Mouse (Mus musculus): ENCODE results near the gene Tns4. TPM values are rescaled to one million over a fixed set of nuclear protein-coding genes. Genes with fewer than 3 reads are reported as not detected.

Gene Tns4
- polyA plus RNA-seq, 1 experiment from 2014 or later: 2.5 TPM

DNA sequence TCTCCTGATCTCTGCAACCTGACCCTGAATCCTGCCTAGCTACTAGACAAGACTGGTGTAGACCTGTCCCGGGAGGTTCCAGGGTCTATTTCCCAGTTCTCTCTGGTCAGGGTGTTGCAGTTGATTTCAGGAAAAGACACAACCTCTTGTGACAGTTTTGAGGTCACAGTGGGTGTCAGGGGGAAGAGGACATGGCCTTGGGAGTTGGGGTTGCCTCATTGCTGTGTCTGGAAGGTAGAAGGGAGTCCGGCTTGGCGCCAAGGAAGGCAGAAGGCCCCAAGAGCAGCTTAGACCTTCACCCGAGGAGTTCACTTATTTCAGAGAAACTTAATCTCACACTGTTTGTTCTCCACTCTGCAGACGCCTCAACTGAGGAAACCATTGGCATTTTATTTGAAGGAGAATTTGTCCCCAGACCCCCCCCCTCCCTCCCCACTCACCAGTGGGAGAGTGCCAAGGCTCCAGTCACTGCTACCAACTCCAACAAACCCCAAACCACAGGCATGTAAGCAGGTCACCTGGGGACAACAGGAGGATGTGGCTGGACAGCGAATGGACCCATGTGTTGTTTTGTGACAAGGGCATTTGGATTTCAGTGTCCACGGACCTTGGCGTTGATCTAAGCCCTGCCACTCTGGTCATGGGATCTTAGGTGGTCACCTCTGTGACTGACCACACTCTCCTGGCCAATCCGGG is 13.6 kb upstream of the Tns4 start:
- no peak overlapping the region for H3K4me2 ChIP-seq (replicated peaks; ENCODE audit: low read depth, low read length)
- H3K27me3 ChIP-seq (ENCODE audit: control insufficient read depth, insufficient read depth, low read length): no peaks in the 10 kb centered on the region
- WGBS: 82% methylated on average over 9 of the region's 9 CpGs
- H3K9me3 ChIP-seq (ENCODE audit: control insufficient read depth, low read depth, low read length): no peaks in the 10 kb centered on the region
- H3K4me3 ChIP-seq (ENCODE audit: low read depth, low read length): no peak overlapping the region
- H3K9ac ChIP-seq (replicated peaks; ENCODE audit: low read depth, low read length): no peak overlapping the region; the same call in 1 of the 2 replicates
- no peak for ATAC-seq (ENCODE audit: insufficient number of reproducible peaks, insufficient read depth, low FRiP score, low read depth)
- H3K36me3 ChIP-seq (ENCODE audit: control insufficient read depth, insufficient read depth, low read length): no peaks in the 10 kb centered on the region
- H3K27ac ChIP-seq (ENCODE audit: low read length): no peak overlapping the region
- H3K4me1 ChIP-seq (ENCODE audit: control insufficient read depth, insufficient read depth, low read length): peaks cover 17% of the 10 kb centered on the region; the same call in 1 of the 2 replicates

- Histone ChIP-seq H3K27me3 (ENCODE audit: control insufficient read depth, insufficient read depth, low read length) (no peaks in the 10 kb centered on the region), H3K27ac (ENCODE audit: low read length) (no peak overlapping the region), H3K4me3 (ENCODE audit: low read depth, low read length) (no peak overlapping the region), H3K4me2 (replicated peaks; ENCODE audit: low read depth, low read length) (no peak overlapping the region), H3K36me3 (ENCODE audit: control insufficient read depth, insufficient read depth, low read length) (no peaks in the 10 kb centered on the region), H3K9me3 (ENCODE audit: control insufficient read depth, low read depth, low read length) (no peaks in the 10 kb centered on the region), H3K9ac (replicated peaks; ENCODE audit: low read depth, low read length) (no peak overlapping the region), H3K4me1 (ENCODE audit: control insufficient read depth, insufficient read depth, low read length) (peaks cover 13% of the 10 kb centered on the region; the same call in 1 of the 2 replicates)
- WGBS: 61% methylated on average over 8 of the region's 8 CpGs
- ATAC-seq (ENCODE audit: insufficient number of reproducible peaks, insufficient read depth, low FRiP score, low read depth): no peak
These were observed 12.6 kb upstream of the Tns4 start for GRCm38 (mm10) chr11:99101693-99102092.

GRCm38 (mm10) chr11:99100215-99100614 is 11.1 kb upstream of the Tns4 start:
- no peak overlapping the region for H3K4me2 ChIP-seq (replicated peaks; ENCODE audit: low read depth, low read length)
- no peak overlapping the region for H3K9ac ChIP-seq (replicated peaks; ENCODE audit: low read depth, low read length)
- no peaks in the 10 kb centered on the region for H3K9me3 ChIP-seq (ENCODE audit: control insufficient read depth, low read depth, low read length)
- H3K27ac ChIP-seq (ENCODE audit: low read length): no peak overlapping the region
- ATAC-seq (ENCODE audit: insufficient number of reproducible peaks, insufficient read depth, low FRiP score, low read depth): no peak
- H3K4me3 ChIP-seq (ENCODE audit: low read depth, low read length): no peak overlapping the region
- no peaks in the 10 kb centered on the region for H3K36me3 ChIP-seq (ENCODE audit: control insufficient read depth, insufficient read depth, low read length)
- H3K4me1 ChIP-seq (ENCODE audit: control insufficient read depth, insufficient read depth, low read length): 0 out of 2 replicates have a peak, but pooled peaks cover 3% of the 10 kb centered on the region
- WGBS: 78% methylated on average over 5 of the region's 5 CpGs
- no peaks in the 10 kb centered on the region for H3K27me3 ChIP-seq (ENCODE audit: control insufficient read depth, insufficient read depth, low read length)

DNA sequence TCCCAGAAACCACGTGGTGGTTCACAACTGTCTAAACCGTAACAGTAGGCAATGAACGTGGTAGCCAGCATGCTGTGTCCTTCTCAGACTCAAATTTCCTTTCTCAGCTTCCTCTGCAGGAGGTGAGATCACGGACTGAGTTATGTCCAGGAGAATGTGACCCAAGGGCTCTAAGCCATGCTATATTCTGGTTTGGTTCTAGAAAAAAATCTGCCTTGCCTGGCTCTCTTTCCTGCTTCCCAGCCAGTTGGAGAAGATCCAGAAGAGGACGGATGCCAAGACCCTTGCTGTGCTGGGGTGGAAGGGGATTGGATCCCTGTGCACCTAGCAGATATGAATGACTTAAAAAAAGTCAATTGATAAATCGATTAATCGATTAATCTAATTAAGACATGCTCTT is 10.4 kb upstream of the Tns4 start:
- no peak for ATAC-seq (ENCODE audit: insufficient number of reproducible peaks, insufficient read depth, low FRiP score, low read depth)
- Histone ChIP-seq H3K27me3 (ENCODE audit: control insufficient read depth, insufficient read depth, low read length) (no peaks in the 10 kb centered on the region), H3K27ac (ENCODE audit: low read length) (no peak overlapping the region), H3K4me2 (replicated peaks; ENCODE audit: low read depth, low read length) (no peak overlapping the region), H3K4me3 (ENCODE audit: low read depth, low read length) (no peak overlapping the region), H3K36me3 (ENCODE audit: control insufficient read depth, insufficient read depth, low read length) (no peaks in the 10 kb centered on the region), H3K4me1 (ENCODE audit: control insufficient read depth, insufficient read depth, low read length) (0 out of 2 replicates have a peak, but pooled peaks cover 3% of the 10 kb centered on the region), H3K9ac (replicated peaks; ENCODE audit: low read depth, low read length) (no peak overlapping the region), H3K9me3 (ENCODE audit: control insufficient read depth, low read depth, low read length) (no peaks in the 10 kb centered on the region; the same call in 1 of the 2 replicates)
- whole genome bisulfite sequencing: 81% methylated on average over 7 of the region's 7 CpGs

GRCm38 (mm10) chr11:99098924-99099323 is 9.8 kb upstream of the Tns4 start:
- Histone ChIP-seq H3K4me3 (ENCODE audit: low read depth, low read length) (no peak overlapping the region), H3K9ac (replicated peaks; ENCODE audit: low read depth, low read length) (no peak overlapping the region), H3K9me3 (ENCODE audit: control insufficient read depth, low read depth, low read length) (no peaks in the 10 kb centered on the region; the same call in 1 of the 2 replicates), H3K27me3 (ENCODE audit: control insufficient read depth, insufficient read depth, low read length) (no peaks in the 10 kb centered on the region), H3K36me3 (ENCODE audit: control insufficient read depth, insufficient read depth, low read length) (no peaks in the 10 kb centered on the region), H3K4me2 (replicated peaks; ENCODE audit: low read depth, low read length) (no peak overlapping the region), H3K4me1 (ENCODE audit: control insufficient read depth, insufficient read depth, low read length) (0 out of 2 replicates have a peak, but pooled peaks cover 3% of the 10 kb centered on the region), H3K27ac (ENCODE audit: low read length) (no peak overlapping the region)
- 90% methylated on average over 9 of the region's 9 CpGs for WGBS
- ATAC-seq (ENCODE audit: insufficient number of reproducible peaks, insufficient read depth, low FRiP score, low read depth): no peak

DNA sequence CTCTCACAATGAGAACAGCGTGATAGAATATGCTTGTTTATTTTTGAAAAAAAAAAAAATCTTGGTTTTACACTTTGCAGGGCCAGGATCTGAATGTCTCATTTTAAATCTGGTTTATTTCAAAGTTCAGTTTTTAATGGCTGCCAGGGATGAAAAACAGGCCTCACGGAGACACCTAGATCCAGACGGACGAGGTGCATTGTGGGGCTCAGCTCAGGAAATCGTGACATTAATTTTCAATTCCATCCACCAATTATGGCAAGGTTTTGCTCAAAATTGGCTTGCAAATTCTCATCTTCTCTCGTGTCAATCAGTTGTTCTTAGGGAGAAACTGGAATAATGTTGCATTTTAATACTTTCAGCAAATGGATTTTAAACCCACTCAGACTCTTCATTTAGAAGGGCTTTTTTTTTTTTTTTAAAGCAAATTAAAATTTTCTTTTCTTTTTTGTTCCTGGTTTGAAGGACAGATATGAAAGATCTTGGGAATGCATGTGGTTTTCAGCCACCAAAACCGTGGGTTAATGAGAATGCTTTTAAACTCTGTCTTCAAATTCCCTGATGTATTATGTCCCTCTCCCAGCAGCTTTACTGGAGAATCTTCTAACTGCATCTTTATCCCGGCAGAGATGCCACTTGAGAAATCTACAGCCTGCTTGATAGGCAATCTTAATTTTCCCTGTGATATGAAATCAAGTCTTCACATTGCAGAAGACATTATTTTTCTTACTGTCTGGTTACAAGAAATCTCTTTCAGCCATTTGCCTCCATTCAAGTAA is 8.1 kb upstream of the Tns4 start:
- Histone ChIP-seq H3K4me3 (ENCODE audit: low read depth, low read length) (no peak overlapping the region), H3K27ac (ENCODE audit: low read length) (no peak overlapping the region), H3K36me3 (ENCODE audit: control insufficient read depth, insufficient read depth, low read length) (no peaks in the 10 kb centered on the region), H3K4me2 (replicated peaks; ENCODE audit: low read depth, low read length) (no peak overlapping the region), H3K27me3 (ENCODE audit: control insufficient read depth, insufficient read depth, low read length) (no peaks in the 10 kb centered on the region), H3K4me1 (ENCODE audit: control insufficient read depth, insufficient read depth, low read length) (0 out of 2 replicates have a peak, but pooled peaks cover 3% of the 10 kb centered on the region), H3K9me3 (ENCODE audit: control insufficient read depth, low read depth, low read length) (no peaks in the 10 kb centered on the region; the same call in 1 of the 2 replicates), H3K9ac (replicated peaks; ENCODE audit: low read depth, low read length) (no peak overlapping the region)
- no peak for ATAC-seq (ENCODE audit: insufficient number of reproducible peaks, insufficient read depth, low FRiP score, low read depth)
- 58% methylated on average over 8 of the region's 8 CpGs for WGBS

GRCm38 (mm10) chr11:99096417-99096816 is 7.3 kb upstream of the Tns4 start:
- no peak overlapping the region for H3K9ac ChIP-seq (replicated peaks; ENCODE audit: low read depth, low read length)
- H3K27me3 ChIP-seq (ENCODE audit: control insufficient read depth, insufficient read depth, low read length): no peaks in the 10 kb centered on the region
- H3K36me3 ChIP-seq (ENCODE audit: control insufficient read depth, insufficient read depth, low read length): no peaks in the 10 kb centered on the region
- WGBS: 70% methylated on average over 4 of the region's 4 CpGs
- no peaks in the 10 kb centered on the region; the same call in 1 of the 2 replicates for H3K9me3 ChIP-seq (ENCODE audit: control insufficient read depth, low read depth, low read length)
- H3K4me3 ChIP-seq (ENCODE audit: low read depth, low read length): no peak overlapping the region
- no peak overlapping the region for H3K4me2 ChIP-seq (replicated peaks; ENCODE audit: low read depth, low read length)
- peaks cover 3% of the 10 kb centered on the region; the same call in 1 of the 2 replicates for H3K4me1 ChIP-seq (ENCODE audit: control insufficient read depth, insufficient read depth, low read length)
- ATAC-seq (ENCODE audit: insufficient number of reproducible peaks, insufficient read depth, low FRiP score, low read depth): no peak
- H3K27ac ChIP-seq (ENCODE audit: low read length): no peak overlapping the region; the same call in 1 of the 2 replicates

- H3K9ac ChIP-seq (replicated peaks; ENCODE audit: low read depth, low read length): no peak overlapping the region
- H3K4me3 ChIP-seq (ENCODE audit: low read depth, low read length): no peak overlapping the region
- no peak for ATAC-seq (ENCODE audit: insufficient number of reproducible peaks, insufficient read depth, low FRiP score, low read depth)
- no peaks in the 10 kb centered on the region; the same call in 1 of the 2 replicates for H3K9me3 ChIP-seq (ENCODE audit: control insufficient read depth, low read depth, low read length)
- peaks cover 3% of the 10 kb centered on the region; the same call in 1 of the 2 replicates for H3K4me1 ChIP-seq (ENCODE audit: control insufficient read depth, insufficient read depth, low read length)
- H3K36me3 ChIP-seq (ENCODE audit: control insufficient read depth, insufficient read depth, low read length): no peaks in the 10 kb centered on the region
- no peak overlapping the region for H3K27ac ChIP-seq (ENCODE audit: low read length)
- no peaks in the 10 kb centered on the region for H3K27me3 ChIP-seq (ENCODE audit: control insufficient read depth, insufficient read depth, low read length)
- no peak overlapping the region for H3K4me2 ChIP-seq (replicated peaks; ENCODE audit: low read depth, low read length)
- WGBS: 71% methylated on average over 4 of the region's 4 CpGs
These were observed 6.7 kb upstream of the Tns4 start for GRCm38 (mm10) chr11:99095759-99096158.

Data from stomach, embryonic 14.5 days (tissue).